Mouse (Mus musculus): ENCODE results near the gene Tspo2.
A peak's percentile ranks its signal among the peaks of the same experiment; 100 is the strongest.

Gene Tspo2

GRCm38 (mm10) chr17:48417521-48417920, 33.8 kb downstream of the Tspo2 start:
- no peak for DNase-seq (ENCODE audit: low spot score in 2 of 2)

DNA sequence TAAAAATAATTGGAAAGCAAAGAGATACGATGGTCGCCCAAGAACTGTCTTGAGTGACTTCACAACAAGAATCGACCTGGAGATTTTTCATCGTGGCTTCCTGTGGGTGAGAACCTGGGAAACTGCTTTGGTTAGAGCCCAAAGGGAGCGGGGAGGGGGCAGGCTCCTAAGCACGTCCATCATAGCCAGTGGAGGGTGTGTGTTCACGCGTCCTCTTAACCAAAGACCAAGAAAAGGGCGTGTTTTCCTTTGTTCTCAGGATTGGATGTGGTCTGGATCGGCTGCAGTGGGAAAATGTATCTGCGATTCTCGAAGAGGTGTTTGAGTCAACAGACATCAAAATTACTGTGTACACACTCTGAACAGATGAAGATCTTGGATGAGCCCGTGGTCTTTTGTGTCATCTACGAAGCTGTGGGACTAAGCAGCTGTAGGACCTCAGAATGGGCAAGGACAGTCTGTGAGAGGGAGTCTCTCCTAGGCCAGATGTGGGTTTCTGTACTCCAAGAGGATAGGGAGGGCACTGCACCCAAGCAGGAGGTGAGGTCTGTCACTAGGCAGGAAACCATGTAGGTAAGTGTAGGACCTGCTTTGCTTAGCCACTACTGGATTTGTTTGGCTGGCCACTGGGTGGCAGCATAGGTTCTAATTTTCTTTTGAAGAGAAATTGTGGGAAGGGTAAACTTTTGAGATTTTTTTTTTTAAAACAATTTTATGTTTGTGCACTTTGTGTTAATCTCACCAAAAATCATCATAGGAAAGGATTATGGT, 34.7 kb downstream of the Tspo2 start:
- DNase-seq (ENCODE audit: low spot score in 2 of 2): peak in 1 of 2 experiments; percentile 33

GRCm38 (mm10) chr17:48416011-48416410, 35.3 kb downstream of the Tspo2 start:
- DNase-seq (ENCODE audit: low spot score in 2 of 2): no peak

DNA sequence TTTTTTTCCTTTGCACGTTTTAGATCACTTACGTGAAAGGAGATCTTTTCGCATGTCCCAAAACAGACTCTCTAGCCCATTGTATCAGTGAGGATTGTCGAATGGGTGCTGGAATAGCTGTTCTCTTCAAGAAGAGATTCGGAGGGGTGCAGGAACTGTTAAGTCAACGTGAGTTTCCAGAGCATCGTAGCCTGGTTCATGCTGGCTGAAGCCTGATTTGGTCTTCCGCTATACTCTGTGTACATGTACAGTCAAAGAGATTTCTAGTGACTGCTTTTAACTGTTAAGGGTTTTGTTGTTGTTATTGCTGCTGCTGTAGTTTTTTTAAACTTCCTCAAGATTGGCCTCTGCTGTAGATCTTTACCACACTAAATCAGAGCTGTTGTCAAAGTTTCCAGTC, 40.1 kb downstream of the Tspo2 start:
- DNase-seq (ENCODE audit: low spot score in 2 of 2): no peak

- DNase-seq (ENCODE audit: low spot score in 2 of 2): no peak
Measured at GRCm38 (mm10) chr17:48410299-48410785, 41.0 kb downstream of the Tspo2 start.

GRCm38 (mm10) chr17:48409380-48410298, 41.7 kb downstream of the Tspo2 start, which contains the start of the genes Nfya and Oard1:
Nfya (minus strand) TSS chr17:48409906.
Oard1 (plus strand) TSS chr17:48410014.
- DNase-seq (ENCODE audit: low spot score in 2 of 2): peak; percentile 99 to 100

- DNase-seq (ENCODE audit: low spot score in 2 of 2): peak; percentile 50 to 52
Measured at GRCm38 (mm10) chr17:48408526-48409291, 42.6 kb downstream of the Tspo2 start.

- no peak for DNase-seq (ENCODE audit: low spot score in 2 of 2)
Measured at GRCm38 (mm10) chr17:48407910-48408525, 43.3 kb downstream of the Tspo2 start.

DNA sequence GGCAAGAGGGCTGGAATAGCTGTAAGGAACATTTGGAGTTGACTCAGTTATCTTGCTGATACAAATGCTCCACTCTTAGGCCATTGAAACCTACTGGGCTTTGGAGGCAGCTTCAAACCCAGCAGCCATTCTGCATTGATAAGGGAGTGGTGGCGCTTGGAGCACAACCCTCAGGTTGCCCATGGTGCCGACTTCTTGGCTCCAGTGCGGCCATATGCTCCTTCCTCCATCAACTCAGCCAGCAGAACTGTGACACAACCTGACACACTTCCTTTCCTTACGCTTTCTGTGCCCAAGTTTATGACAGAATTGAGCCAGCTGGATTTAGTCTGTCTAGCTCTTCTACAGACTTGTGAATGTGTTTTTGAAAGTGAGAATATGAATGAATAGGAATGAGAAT, 44.2 kb downstream of the Tspo2 start:
- no peak for DNase-seq (ENCODE audit: low spot score in 2 of 2)

GRCm38 (mm10) chr17:48404706-48405105, 46.6 kb downstream of the Tspo2 start:
- no peak for DNase-seq (ENCODE audit: low spot score in 2 of 2)

DNA sequence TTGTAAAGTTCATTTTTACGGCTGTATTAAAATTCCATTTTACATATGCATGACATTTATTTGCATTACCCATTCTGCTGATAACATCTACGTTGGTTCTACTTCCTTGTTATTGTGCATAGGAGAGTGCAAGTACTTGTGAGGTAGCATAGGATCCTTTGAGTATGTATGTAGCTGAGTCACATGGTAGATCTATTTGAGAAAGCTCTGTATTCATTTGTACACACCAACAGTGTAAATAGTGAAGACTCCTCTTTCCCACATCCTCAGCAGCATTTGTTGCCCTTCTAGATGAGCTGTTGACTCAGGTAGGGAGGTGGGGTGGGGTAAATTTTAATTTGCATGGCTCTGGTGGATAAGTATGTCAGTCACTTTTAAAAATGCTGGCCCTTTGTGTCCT, 47.5 kb downstream of the Tspo2 start:
- DNase-seq (ENCODE audit: low spot score in 2 of 2): no peak

- DNase-seq (ENCODE audit: low spot score in 2 of 2): no peak
Measured at GRCm38 (mm10) chr17:48402751-48403150, 48.6 kb downstream of the Tspo2 start.

DNA sequence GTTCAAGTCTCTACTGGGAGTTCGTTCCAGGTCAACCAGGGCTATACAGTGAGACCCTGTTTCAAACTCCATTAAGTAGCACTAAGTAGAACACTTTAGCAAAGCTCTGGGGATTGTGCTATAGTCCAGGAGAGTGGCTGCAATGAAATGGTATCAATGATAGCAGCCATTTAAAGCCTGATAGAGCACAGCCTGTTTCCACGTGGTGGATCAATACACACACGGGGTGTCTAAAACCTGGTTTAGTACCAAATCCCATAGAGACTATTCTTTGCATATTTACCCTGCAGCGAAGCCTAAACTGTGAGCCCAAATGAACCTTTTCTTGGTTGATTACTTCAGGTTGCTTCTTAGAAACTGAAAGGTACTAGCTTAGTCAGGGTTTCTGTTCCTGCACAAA, 49.6 kb downstream of the Tspo2 start:
- DNase-seq (ENCODE audit: low spot score in 2 of 2): no peak

All from urinary bladder, adult 18-20 months (tissue).